Mouse (Mus musculus): ENCODE data around the gene Il17rd.

Gene Il17rd

DNA sequence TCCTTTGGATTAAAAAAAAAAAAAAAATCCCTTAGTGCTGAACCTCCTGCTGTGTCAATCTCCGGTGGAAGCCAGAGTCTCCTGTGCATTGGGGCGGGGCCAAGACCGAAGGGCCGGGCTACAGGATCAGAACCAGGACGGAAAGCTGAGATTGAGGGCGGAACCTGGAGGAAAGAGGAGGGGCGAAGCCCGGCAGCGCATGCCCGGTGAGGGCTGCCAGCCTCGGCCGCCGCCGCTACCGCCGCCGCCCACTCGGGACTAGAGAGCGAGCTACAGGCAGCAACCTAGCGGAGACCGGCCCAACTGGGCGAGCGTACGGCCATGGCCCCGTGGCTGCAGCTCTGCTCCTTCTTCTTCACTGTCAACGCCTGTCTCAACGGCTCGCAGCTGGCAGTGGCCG, at the start of gene Il17rd:
Il17rd (plus strand) TSS at position 159 of the 400 bp plus-strand sequence.
- peak; percentile 75 for DNase-seq

DNA sequence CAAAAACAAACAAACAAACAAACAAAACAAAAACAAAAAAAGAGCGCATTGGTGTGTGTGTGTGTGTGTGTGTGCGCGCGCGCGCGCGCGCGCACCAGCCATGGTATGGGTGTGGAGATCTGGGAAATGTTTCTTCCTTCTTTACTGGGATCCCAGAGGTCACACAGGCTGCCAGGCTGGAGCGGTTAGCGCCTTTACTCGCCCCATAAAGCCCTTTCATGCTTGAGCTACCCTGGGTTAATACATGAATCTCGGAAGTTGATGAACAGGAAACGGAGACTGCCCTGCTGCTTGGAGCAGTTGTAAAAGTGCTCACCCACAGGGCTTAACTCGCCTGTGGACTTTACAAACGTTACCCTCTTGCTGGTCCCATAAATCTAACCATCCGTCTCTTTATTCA, 47.1 kb upstream of the Il17rd start:
- no peak for DNase-seq

DNA sequence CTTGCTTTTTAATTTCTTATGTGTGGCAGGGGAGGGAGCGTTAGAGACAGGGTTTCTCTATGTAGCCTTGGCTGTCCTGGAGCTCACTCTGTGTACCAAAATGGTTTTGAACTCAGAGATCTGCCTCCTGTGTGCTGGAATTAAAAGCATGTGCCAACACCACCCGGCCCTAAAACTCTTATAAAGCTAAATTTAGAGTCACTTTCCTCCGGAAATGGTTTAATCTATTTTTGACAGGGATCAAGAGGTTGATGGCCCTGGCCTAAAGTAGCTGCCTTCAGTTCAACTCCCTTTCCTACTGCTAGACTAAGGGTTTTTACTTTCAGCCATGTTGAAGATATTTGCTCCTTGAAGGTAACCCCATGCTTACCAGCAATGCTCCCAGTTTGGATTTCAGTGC, 45.3 kb upstream of the Il17rd start:
- DNase-seq: no peak

DNA sequence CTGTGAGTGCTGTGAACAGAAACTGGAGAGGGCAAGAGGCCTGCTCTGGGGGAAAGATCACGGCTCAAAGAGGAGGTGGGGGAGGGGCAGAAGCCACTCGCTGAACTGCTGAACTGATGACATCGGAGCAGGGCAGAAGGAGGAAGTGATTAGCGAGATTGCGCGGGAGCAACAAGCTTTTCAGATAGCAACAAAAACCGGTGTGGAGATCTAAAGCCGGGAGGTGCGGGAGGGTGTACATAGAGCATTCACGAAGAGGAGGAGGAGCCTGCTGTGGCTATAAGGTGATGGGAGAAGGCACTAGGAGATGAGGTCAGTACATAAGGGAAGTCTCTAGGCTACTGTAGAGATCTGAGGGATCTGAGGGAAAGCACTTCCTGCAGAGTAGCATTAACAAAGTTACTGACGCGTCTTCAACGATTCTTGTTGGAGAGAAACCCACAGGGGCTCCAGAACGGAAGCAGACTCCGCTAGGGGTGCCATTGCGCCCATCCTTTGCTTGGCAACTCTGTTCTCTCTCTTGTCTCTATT, 44.5 kb upstream of the Il17rd start, which contains the start of gene Hesx1:
Hesx1 (plus strand) TSS at position 206 of the 531 bp plus-strand sequence.
- DNase-seq: peak; percentile 87

DNA sequence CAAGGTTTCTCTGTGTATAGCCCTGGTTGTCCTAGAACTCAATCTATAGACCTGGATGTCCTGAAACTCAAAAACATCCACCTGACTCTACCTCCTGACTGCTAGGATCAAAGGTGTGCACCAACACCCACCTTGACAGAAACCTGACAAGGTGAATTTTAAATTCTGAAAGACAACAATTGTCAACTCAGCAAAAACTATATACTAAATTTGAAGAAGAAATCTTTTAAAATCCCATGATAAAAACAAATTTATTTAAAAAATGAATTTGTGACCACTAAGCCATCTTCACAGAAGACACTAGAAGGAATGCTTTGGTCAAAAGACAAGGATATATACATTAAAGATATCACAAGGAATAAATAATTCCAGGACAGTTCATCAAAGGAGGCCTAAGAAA, 42.5 kb upstream of the Il17rd start:
- no peak for DNase-seq

DNA sequence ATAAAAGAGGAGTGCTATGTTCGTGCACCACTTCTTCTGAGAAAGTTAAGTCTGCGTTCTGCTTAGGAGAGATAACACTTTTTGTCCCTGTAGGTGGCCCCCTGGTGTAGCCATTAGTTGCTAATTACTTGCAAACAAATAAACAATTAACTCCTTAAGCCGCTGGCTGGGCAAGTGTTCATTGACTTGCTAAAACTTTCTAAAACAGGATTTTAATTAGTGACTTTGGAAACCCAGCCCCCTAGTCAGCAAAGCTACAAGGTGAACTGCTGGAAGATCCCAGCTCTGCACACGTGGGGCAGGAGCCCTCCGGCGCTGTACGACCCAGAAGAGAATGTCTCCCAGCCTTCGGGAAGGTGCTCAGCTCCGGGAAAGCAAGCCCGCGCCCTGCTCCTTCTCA, 38.4 kb upstream of the Il17rd start:
- DNase-seq: no peak

DNA sequence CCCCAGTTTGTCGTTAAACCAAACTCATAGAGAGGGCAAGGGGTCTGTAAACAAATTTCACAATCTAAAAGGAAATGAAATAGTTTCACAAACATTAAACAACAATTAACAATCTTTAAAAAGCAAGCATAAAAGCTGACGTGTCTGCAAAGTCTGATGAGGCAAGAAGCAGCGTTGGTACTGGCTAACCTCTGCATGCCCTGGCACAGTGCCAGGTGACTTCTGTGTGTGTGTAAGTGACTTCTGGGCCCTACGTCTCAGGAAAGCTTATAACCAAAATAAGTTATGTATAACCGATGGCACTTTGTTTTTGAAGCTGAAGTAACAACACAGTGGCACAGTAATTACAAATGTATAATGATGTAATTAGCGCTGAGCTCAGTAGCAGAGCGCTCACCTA, 33.8 kb upstream of the Il17rd start:
- DNase-seq: no peak

DNA sequence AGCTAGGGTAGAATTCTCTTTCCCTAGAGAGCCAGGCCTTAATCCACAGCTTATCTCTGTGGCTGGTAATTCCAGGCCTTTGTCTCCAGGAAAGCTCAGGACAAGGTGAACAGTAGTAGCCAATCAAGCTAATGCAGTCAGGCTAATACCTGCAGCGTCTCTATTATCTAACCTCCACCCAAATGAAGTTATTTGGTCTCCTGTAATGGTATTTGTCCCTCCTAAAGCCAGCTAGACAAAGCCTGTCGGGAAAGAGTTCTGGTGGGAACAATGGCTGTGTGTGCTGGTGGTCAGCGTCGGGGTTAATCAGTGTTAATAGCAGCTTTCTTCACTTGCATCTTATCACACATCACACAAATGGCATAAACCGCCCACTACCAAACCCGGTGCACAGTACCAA, 32.8 kb upstream of the Il17rd start:
- no peak for DNase-seq

DNA sequence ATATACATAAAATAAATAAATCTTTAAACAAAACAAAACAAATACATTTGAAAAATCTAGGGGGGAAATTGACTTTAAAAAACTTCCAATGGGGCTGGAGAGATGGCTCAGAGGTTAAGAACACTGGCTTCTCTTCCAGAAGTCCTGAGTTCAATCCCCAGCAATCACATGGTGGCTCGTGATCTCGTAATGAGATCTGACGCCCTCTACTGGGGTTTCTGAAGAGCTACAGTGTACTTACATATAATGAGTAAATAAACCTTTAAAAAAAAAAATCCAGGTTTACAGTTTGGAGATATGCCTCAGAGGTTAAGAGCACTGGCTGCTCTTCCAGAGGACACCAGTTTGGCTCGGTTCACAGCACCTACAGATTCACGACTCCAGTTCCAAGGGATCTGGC, 27.2 kb upstream of the Il17rd start:
- no peak for DNase-seq

DNA sequence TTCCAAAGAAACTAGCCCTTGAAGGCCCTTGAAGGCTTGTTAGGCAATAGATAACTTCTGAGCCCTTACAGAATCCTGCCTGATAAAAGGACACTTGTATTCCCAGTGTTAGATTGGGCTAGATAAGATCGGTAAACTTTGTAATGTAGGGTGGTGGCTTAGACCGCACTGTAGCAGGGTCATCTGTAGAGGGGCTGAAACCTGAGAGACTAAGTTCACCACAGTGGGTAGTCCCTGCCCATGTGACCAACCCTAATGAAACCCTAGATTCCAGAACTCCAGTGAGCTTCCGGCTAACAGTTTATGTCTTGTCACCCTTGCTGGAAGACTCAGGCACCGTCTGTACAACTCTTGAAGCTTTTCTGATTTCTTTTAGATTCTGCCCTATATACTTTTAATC, 25.1 kb upstream of the Il17rd start:
- DNase-seq: no peak

DNA sequence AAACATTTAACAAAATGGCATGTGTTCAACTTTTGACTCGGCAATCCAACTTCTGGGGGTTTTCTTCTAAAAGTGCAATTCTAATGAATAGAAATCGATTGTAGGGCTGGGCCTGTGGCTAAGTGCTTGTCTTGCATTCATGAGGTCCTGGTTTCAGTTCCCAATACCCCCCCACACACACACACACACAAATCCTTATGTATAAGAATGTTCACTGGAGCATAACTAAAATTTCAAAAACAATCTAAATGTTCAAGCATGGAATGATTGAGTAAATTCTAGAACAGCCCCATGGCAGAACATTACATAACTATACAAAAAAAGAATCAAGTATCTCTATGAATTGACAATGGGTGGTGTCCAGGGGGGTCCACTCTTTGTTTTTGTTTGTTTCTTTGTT, 20.8 kb upstream of the Il17rd start:
- DNase-seq: no peak

DNA sequence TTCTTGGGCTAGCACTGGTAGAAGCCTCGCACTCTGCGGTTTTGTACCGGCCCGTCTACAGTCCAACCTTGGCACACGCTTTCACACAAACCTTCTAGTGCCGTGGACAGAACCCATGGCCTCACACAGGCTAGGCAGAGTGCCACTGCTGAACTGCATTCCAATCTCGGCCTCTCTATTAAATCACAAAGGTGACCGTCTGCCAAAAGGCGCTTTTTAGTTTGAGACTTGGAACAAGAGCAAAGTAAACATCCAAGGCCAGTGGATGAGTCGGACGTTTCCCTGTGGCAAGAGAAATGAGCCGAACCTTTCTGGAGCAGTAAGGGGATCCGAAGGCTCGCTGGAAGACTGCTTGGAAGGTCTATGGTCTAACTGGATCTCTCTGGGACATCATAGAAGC, 18.9 kb upstream of the Il17rd start:
- no peak for DNase-seq

DNA sequence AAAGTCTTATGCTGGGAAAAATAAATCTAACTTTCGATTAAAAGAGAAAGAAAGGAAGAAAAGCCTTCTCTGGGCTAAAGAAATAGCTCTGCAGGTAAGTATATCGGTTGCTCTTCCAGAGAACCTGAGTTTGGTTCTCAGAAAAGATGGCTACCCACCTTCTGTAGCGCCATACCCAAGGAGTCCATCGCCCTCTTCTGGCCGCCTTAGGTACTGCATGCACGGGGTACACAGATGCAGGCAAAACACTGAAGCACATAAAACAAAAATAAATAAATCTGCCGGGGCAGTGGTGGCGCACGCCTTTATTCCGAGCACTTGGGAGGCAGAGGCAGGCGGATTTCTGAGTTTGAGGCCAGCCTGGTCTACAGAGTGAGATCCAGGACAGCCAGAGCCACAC, 15.9 kb upstream of the Il17rd start:
- peak; percentile 89 for DNase-seq

DNA sequence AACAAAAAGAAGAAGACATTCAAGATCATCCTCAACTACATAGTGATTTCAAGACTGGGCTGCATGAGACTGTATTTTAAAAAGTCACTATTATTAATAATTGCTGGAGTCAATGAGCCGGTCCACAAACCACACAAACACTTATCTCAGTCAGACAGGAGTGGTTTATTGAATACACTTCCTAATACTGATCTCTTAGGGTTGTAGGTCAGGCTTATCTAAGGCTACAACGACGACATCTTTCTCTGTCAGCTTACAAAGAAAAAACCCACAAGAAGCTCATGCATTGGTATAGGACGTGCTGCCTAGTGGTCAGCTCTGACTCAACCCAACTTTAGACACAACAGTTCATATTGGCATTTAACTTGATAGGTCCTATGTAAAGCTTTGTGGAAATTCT, 14.1 kb upstream of the Il17rd start:
- DNase-seq: no peak

DNA sequence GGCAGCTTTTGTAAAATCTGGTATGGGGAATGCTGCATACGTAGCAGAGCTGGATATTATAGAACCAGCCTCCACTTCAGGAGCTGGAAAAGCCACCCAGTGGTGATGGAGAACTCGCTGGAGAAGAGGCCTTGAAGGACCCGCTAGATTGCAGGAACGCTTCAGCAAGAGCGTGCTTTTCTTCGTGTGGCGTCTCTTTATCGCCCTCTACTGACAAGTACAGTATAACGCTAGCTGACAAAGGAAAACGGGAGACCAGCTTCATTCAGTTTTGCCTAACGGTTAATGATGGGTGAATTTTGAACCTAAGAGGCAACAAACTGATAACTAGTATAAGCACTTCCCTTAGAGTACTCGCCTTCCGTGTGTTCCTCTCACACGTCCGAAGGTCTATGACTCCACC, 9.0 kb upstream of the Il17rd start:
- DNase-seq: peak; percentile 32

DNA sequence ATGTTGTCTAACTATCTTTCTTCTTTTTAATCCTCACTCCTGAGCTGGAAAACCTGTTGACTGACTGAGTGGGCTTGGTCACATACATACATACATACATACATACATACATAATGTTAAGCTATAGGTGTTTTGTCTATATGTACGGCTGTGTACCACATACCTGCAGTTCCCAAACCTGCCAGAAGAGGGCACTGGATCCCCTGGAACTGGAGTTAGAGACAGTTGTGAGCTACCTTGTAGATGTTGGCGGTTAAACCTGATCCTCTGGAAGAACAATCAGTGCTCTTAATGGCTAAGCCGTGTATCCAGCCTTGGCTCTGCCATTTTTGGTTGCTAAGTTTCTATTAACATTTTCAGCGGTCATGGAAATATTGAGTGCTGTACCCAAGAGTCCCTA, 7.6 kb upstream of the Il17rd start:
- DNase-seq: peak; percentile 89

DNA sequence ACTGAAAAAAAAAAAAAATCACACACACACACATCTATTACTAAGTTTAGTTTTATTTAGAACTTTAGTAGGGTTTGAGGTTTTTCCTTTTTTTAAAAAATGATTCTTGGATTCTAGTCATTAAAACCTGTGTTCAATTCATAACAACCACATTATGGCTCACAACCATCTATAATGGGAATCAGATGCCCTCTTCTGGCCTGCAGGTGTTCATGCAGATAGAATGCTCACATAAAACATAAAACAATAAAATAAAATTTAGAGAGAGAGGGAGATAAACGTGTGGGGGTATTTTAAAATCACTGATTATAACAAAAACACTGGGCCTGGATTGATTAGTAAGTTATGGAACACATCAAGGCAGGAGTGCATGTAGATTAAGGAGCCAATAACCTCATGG, 1.2 kb upstream of the Il17rd start:
- DNase-seq: no peak

DNA sequence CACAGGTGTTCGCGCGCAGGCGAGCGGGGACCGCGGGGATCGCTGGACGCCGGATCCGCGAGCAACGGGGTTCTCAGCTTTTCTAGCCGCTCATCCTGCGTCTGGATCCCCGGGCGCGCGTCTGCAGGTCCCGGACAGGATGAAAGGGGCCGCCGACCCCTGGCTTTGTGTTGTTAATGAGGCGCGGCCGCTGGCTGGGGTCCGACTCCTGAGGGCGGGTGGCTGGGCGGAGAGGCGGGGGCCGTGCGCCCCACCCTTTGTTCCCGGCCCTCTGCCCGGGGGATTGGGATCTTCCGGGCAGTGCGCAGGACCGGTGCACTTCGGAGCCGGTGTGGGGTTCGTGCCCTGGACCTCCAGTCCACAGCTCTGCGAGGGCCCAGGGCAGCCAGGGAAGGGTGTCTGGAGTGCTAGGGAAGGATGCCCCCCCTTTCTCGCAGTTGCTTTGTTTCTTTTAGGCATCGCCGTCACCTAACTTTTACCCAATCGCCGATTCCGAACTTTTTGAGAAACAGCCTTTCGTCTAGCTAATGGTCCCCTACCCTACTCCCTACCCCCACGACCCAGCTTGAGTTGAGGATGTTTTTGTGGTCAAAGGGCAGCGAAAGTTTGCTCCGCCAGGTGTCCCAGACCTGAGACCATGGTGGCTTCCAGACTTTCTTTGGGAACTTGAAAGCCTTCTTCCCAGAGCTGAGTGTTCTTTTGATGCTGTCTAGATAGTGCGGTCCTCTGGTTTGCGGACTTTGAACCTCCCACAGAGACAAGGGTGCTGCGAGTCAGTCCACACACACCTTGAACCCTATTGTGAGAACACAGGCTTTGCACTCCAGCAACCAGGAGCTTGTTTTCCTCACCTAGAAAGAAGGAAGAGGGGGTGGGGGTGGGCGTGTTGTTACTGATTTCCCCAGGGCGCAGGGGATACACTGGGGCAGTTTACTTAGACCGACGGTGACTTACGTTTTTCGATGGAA, 824 bp downstream of the Il17rd start:
- peak; percentile 55 for DNase-seq

DNA sequence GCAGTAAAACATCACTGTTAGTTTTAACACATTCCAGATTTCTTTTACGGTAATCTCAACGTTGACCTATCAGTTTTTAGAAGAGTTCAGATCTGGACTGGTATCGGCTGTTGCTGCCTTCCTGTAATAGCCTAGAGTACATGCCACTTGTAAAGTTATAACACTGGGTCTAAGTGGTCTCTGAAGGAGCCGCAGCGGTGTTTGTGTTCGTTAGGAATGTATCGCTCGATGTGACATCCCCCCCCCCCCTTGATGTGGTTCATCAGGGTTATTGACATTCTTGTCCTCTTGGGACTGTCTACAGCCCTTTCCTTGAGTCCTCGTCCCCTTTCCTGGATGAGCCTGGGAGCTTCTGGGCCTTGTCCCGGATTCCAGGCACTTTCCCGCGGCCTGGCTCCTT, 1.7 kb downstream of the Il17rd start:
- no peak for DNase-seq

DNA sequence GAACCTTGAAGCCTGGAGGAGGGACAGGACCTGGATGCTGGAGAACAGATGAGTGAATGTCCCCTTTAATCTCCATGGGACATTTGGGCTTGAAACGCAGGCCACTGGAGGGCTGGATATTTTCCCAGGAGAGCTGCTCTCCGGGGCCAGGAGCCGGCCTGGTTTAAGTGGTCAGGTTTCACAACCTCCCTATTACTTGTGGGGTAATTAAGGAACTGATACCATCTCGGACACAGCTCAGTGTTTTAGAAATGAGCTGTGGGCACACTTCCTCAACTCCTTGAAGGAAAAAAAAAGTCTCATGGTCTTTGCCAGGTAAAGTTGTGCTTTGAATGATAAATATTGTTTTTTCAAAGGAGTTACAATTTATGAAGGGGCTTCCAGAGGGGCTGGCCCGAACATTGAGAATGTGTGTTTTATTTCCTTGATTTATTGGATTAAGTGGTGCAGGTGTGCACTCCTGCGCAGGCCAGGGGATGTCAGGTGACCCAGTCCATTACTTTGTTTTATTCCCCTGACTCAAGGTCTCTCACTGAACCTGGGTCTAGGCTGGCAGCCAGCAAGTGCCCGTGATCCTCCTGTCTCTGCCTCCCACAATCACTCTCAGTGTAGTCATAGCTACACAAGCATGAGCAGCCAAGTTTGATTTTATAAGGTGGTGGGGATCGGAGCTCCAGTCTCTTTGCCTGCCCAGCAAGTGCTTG, 3.7 kb downstream of the Il17rd start:
- no peak for DNase-seq

DNA sequence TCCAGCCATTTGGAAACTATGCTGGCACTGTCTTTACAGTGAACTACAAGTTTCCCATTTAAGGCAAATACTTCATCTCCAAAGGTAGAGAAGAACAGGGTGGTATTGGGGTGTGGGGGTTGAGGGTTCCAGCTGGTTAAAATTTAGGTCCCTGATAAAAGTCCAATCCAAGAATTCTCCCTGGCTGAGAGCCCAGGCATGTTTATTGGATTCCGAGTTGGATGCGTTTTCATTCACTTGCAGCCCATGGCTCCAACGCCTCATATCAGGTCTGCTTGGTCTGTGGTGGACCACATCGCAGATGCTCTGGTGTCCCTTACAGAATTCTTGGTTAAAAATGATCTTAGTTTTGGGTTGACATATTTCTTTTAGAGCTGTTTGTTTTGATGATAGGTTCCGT, 4.7 kb downstream of the Il17rd start:
- DNase-seq: no peak

DNA sequence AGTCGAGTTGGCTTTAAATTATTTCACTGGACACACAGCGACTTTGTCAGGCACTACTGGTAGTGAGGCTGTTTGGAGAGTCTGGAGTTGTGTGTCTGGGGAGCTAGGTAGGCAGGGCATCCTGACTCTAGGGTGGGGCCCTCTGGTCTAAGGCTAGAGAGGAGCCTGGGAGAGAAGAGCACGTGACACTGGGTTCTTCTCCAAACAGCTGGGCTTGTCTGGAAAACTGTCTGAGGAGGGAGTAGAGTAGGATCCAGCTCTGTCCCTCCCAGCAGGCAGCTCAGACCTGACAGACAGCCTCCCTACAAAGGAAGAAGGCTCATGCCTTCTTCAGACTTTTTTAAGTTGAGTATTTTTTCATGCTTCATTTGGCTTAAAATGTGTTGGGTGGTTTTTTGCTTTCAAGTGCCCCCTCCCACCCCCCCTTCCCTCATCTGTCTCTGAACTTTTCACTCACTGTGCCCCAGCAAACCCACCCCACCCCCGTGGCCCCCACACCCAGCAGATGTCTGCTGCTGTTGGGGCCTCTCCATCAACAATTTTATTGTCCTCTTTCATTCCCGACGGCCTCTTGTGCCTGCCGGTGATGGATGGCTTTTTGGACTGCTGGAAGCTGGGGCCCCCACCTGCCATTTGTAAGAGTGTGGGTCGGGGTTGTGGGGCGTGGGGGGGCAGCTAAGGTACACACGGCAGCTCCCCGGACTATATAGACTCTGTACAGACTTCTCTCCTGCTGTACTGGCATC, 5.7 kb downstream of the Il17rd start:
- DNase-seq: peak; percentile 23

DNA sequence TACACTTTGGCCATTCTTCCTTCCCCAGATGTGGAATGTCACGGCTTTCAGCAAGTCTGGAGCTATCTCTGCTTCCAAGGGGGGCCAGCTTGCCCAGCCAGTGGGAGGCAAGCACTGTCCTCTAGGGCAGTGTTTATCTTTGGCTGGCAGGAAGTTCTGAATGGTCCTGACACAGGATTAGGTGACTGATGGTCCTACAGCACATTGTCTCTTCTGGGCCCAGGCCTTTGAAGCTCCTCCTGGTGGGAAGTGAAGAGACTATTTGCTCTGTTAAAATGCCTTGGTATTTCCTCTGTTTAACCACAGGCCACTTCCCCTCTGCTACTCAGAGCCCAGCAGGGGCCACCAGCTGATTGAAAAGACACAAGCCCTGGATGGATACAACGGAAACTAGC, 6.2 kb downstream of the Il17rd start:
- DNase-seq: no peak

Data from thymus, postnatal 4 days (tissue).